Mouse (Mus musculus): ENCODE measurements around the gene Mchr1.
"Not testable (repeated sequence)": the region's sequence is repeated elsewhere in the genome, so short reads cannot be mapped to it uniquely, and the experiment has no call there.

The Mchr1 gene

GRCm38 (mm10) chr15:81235086-81235920 is at the start of gene Mchr1:
Gene Mchr1, plus strand, starts transcription at chr15:81235499.
- DNase-seq (ENCODE audit: low read depth, low spot score): no peak

GRCm38 (mm10) chr15:81189061-81189460 is 46.2 kb upstream of the Mchr1 start:
- DNase-seq (ENCODE audit: low read depth, low spot score): no peak

- DNase-seq (ENCODE audit: low read depth, low spot score): peak; percentile 68
These were observed 45.2 kb upstream of the Mchr1 start for GRCm38 (mm10) chr15:81190011-81190629.

- DNase-seq (ENCODE audit: low read depth, low spot score): peak; percentile 100
These were observed 44.6 kb upstream of the Mchr1 start, which contains the start of gene Mrtfa for GRCm38 (mm10) chr15:81190630-81191178. Gene Mrtfa, minus strand, starts transcription at chr15:81190757.

GRCm38 (mm10) chr15:81191303-81191702 is 44.0 kb upstream of the Mchr1 start:
- no peak for DNase-seq (ENCODE audit: low read depth, low spot score)

GRCm38 (mm10) chr15:81192316-81192715 is 43.0 kb upstream of the Mchr1 start:
- DNase-seq (ENCODE audit: low read depth, low spot score): no peak

- no peak for DNase-seq (ENCODE audit: low read depth, low spot score)
These were observed 42.4 kb upstream of the Mchr1 start for GRCm38 (mm10) chr15:81192858-81193257.

- DNase-seq (ENCODE audit: low read depth, low spot score): no peak
These were observed 40.5 kb upstream of the Mchr1 start for GRCm38 (mm10) chr15:81194791-81195190.

GRCm38 (mm10) chr15:81195447-81195846 is 39.9 kb upstream of the Mchr1 start:
- no peak for DNase-seq (ENCODE audit: low read depth, low spot score)

- no peak for DNase-seq (ENCODE audit: low read depth, low spot score)
These were observed 38.1 kb upstream of the Mchr1 start for GRCm38 (mm10) chr15:81197197-81197596.

- DNase-seq (ENCODE audit: low read depth, low spot score): peak; percentile 49
These were observed 36.9 kb upstream of the Mchr1 start for GRCm38 (mm10) chr15:81198447-81198846.

GRCm38 (mm10) chr15:81199372-81199959 is 35.8 kb upstream of the Mchr1 start:
- peak; percentile 89 for DNase-seq (ENCODE audit: low read depth, low spot score)

- DNase-seq (ENCODE audit: low read depth, low spot score): no peak
These were observed 32.8 kb upstream of the Mchr1 start for GRCm38 (mm10) chr15:81202462-81202861.

- peak; percentile 88 for DNase-seq (ENCODE audit: low read depth, low spot score)
These were observed 24.8 kb upstream of the Mchr1 start for GRCm38 (mm10) chr15:81210496-81210895.

GRCm38 (mm10) chr15:81212976-81213375 is 22.3 kb upstream of the Mchr1 start:
- no peak for DNase-seq (ENCODE audit: low read depth, low spot score)

- no peak for DNase-seq (ENCODE audit: low read depth, low spot score)
These were observed 18.2 kb upstream of the Mchr1 start for GRCm38 (mm10) chr15:81216906-81217653.

GRCm38 (mm10) chr15:81219054-81219453 is 16.2 kb upstream of the Mchr1 start:
- DNase-seq (ENCODE audit: low read depth, low spot score): peak; percentile 44

- DNase-seq (ENCODE audit: low read depth, low spot score): not testable (repeated sequence)
These were observed 15.2 kb upstream of the Mchr1 start for GRCm38 (mm10) chr15:81220051-81220450.

- DNase-seq (ENCODE audit: low read depth, low spot score): no peak
These were observed 13.9 kb upstream of the Mchr1 start for GRCm38 (mm10) chr15:81221446-81221845.

GRCm38 (mm10) chr15:81225016-81225415 is 10.3 kb upstream of the Mchr1 start:
- DNase-seq (ENCODE audit: low read depth, low spot score): no peak

GRCm38 (mm10) chr15:81225732-81226131 is 9.6 kb upstream of the Mchr1 start:
- no peak for DNase-seq (ENCODE audit: low read depth, low spot score)
